Mouse (Mus musculus) testis, adult 2 months (tissue): Measurements from ENCODE around the gene Xpnpep2. TPM values are rescaled to one million over a fixed set of nuclear protein-coding genes. Genes with fewer than 3 reads are reported as not detected.

Experiments used
- H3K27ac ChIP-seq: fragments of 200-500 bp; 2 replicates; pipeline ENCODE4 v1.5.1; 2012; ENCODE audit warnings: low read depth, low read length; ENCODE audit not compliant: control insufficient read depth, insufficient read depth
- H3K27me3 ChIP-seq: fragments of 200-500 bp; 2 replicates; pipeline ENCODE4 v1.6.1; 2012; ENCODE audit warnings: mild to moderate bottlenecking, low read length, moderate library complexity; ENCODE audit not compliant: control insufficient read depth, insufficient read depth
- H3K36me3 ChIP-seq: fragments of 200-500 bp; 2 replicates; pipeline ENCODE4 v1.6.1; 2012; ENCODE audit warnings: mild to moderate bottlenecking, low read length; ENCODE audit not compliant: control insufficient read depth, insufficient read depth
- H3K4me1 ChIP-seq: fragments of 200-500 bp; 2 replicates; pipeline ENCODE4 v1.6.1; 2012; ENCODE audit warnings: low read length; ENCODE audit not compliant: control insufficient read depth, insufficient read depth
- H3K4me3 ChIP-seq: fragments of 200-500 bp; 2 replicates; pipeline ENCODE4 v1.5.1; 2012; ENCODE audit warnings: low read depth, mild to moderate bottlenecking, low read length, moderate library complexity, mixed read lengths; ENCODE audit not compliant: control insufficient read depth
- CTCF ChIP-seq: fragments of 200-500 bp; IDR thresholded peaks from 2 replicates; pipeline ENCODE4 v1.5.1; 2012; ENCODE audit warnings: low read depth, mild to moderate bottlenecking, inconsistent platforms, low read length, moderate library complexity; ENCODE audit not compliant: control insufficient read depth, insufficient read depth, insufficient replicate concordance
- POLR2A ChIP-seq: fragments of 200-500 bp; IDR thresholded peaks from 2 replicates; pipeline ENCODE4 v1.6.1; 2012; ENCODE audit warnings: low read depth, mild to moderate bottlenecking, inconsistent platforms, low read length, moderate library complexity; ENCODE audit not compliant: control insufficient read depth
- polyA plus RNA-seq: library from polyadenylated mRNA; depleted of rRNA; stranded (reverse); fragments of >200 nt; gene quantifications from 2 replicates; pipeline ENCODE4 v1.2.3, GENCODE M21; 2012; rRNA removed

The Xpnpep2 gene
- polyA plus RNA-seq, result 0.16 and 0.20 TPM in 2 replicates

DNA sequence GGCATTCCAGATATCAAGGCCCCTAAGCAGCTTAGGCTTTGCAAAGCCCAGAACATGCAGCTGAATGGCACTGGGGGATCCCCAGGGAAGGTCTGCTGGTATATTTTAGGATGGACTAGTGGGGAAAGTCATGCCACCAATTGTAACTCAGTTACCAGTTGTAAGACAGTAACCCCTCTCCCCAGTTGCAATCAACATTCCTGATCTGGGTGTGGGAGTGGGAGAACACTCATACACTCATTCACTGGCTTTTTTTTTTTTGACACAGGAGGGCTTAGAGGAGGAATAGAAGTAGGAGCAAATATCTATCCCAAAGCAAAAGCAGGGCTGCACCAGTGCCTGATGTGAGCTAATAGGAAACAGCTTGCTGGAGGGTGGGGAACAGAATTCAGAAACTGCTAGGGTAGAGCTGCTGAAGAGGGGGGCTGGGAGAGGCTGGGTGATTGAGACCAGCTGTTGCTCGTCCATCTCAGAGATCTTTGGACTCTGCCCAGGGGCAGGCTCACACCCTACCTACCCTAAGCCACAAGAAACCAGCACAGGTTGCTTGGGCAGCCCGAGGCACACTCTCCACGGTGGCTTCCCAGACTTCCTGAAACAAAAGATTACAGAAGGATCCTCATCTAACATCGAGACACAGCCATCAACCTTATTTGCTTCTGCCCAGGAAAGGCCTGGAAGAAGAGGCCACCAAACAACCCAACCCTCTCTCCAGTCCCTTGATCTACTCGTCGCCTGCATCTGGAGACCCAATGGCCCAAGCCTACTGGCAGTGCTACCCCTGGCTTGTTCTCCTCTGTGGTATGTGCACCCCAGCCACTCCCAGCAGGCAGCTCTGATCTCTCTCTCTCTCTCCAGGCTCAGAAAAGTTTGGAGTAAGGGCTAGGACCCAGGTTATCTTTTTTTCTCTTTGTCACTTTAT is at the start of gene Xpnpep2:
TSS of gene Xpnpep2 (plus strand) at position 332 of the 922 bp plus-strand sequence.
- Histone ChIP-seq H3K4me1 (no peaks in the 10 kb centered on the region; the same call in 1 of the 2 replicates), H3K27ac (no peak within 1 kb of the TSS), H3K27me3 (no peaks in the 10 kb centered on the region), H3K36me3 (no peaks in the 10 kb centered on the region), H3K4me3 (no peak within 1 kb of the TSS)
- no peak for TF ChIP-seq POLR2A
- TF ChIP-seq CTCF, result no peak

DNA sequence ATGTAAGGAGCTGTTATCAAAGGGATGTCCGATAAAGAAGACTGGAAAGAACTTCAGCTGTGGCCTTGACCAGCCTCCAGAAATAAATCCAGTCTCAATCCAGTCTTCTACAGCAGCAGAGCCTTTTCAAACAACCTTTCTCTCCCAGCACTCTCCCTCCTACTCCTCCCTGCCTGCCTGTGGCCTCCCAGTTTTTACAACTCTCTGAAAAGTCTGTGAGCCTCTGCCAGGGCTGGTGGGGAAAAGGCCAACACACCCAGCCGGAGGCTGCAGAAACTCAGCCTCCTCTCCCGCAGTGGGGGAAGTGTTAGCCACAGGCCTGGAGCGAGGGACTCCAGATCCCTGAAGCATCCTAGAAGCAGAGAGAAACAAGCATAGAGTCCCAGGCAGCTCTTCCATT is 46.0 kb upstream of the Xpnpep2 start:
- no peak for TF ChIP-seq POLR2A
- no peak for TF ChIP-seq CTCF
- Histone ChIP-seq H3K4me3 (no peak overlapping the region), H3K4me1 (no peaks in the 10 kb centered on the region), H3K36me3 (no peaks in the 10 kb centered on the region), H3K27me3 (no peaks in the 10 kb centered on the region), H3K27ac (no peak overlapping the region)

GRCm38 (mm10) chrX:48064166-48064853 is 44.2 kb upstream of the Xpnpep2 start:
- H3K4me3 ChIP-seq, result no peak overlapping the region
- TF ChIP-seq CTCF (no peak), POLR2A (no peak)
- no peak overlapping the region for H3K27ac ChIP-seq
- H3K27me3 ChIP-seq, result no peaks in the 10 kb centered on the region
- no peaks in the 10 kb centered on the region for H3K36me3 ChIP-seq
- no peaks in the 10 kb centered on the region for H3K4me1 ChIP-seq

DNA sequence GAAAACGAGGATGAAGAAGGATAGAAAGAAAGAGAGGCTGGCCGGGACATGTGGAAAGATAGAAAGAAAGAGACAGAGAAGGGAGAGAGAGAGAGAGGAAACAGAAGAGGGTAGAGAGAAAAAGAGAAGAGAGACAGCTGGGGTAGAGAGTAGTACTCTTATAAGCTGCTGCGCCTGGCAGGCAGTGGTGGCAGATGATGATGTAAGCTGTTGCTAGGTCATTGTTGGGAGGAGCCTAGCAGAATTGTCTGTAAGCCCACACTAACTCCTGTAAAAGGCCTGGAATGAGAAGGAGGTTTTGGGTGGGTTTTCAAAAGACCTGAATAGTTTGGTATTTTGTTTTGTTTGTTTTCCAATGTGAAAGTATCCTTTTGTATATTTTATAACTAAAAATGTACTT is 41.6 kb upstream of the Xpnpep2 start:
- Histone ChIP-seq H3K27me3 (no peaks in the 10 kb centered on the region), H3K36me3 (no peaks in the 10 kb centered on the region), H3K4me1 (no peaks in the 10 kb centered on the region), H3K27ac (no peak overlapping the region), H3K4me3 (no peak overlapping the region)
- TF ChIP-seq POLR2A (no peak), CTCF (no peak)

- TF ChIP-seq CTCF (no peak), POLR2A (no peak)
- H3K4me1 ChIP-seq, result no peaks in the 10 kb centered on the region
- H3K27me3 ChIP-seq, result no peaks in the 10 kb centered on the region
- H3K27ac ChIP-seq, result no peak overlapping the region
- H3K36me3 ChIP-seq, result no peaks in the 10 kb centered on the region
- no peak overlapping the region for H3K4me3 ChIP-seq
These were observed 36.6 kb upstream of the Xpnpep2 start for GRCm38 (mm10) chrX:48071961-48072360.

DNA sequence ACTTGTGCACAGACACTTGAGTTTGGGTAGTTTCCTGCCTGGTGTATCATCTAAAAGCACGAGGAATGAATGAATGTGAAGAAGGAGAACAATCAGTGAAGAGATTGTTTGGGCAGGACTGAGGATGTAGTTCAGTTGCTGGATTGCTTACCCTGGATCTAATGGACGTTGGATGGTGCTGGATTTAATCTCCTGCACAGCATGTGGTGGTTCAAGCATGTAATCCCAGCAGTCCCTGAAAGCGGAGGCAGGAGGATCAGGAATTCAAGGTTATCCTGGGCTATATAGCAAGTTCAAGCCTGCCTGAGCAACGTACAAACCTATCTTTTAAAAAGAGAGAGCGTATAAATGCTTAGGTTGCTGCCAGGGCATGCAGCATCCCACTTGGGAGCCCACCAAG is 36.1 kb upstream of the Xpnpep2 start:
- Histone ChIP-seq H3K4me3 (no peak overlapping the region), H3K36me3 (no peaks in the 10 kb centered on the region), H3K4me1 (no peaks in the 10 kb centered on the region), H3K27ac (no peak overlapping the region), H3K27me3 (no peaks in the 10 kb centered on the region)
- TF ChIP-seq CTCF, result no peak
- TF ChIP-seq POLR2A, result no peak

DNA sequence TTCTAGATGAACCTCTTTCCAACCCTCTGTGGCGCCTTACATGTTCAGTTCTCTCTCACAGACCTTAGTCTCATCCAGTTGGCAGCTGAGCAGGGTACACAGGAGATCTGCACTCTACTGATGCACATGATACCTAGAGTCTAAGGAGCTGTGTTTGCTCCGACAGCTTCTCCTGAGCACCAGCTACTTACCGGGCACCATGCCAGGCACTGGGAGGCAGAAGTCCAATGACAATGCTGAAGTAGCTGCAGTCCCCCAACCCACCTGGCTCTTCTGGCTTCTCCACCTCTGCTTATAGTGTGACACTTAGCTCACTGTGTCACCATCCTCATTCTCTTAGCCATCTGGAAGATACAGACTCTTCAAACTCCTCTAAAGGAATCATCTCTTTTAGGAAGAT is 33.8 kb upstream of the Xpnpep2 start:
- Histone ChIP-seq H3K4me1 (no peaks in the 10 kb centered on the region), H3K4me3 (no peak overlapping the region), H3K27me3 (no peaks in the 10 kb centered on the region), H3K27ac (no peak overlapping the region), H3K36me3 (no peaks in the 10 kb centered on the region)
- TF ChIP-seq POLR2A, result no peak
- no peak for TF ChIP-seq CTCF
